ENCODE assay signal across 17 mouse cellular contexts in the genomic region with DNA sequence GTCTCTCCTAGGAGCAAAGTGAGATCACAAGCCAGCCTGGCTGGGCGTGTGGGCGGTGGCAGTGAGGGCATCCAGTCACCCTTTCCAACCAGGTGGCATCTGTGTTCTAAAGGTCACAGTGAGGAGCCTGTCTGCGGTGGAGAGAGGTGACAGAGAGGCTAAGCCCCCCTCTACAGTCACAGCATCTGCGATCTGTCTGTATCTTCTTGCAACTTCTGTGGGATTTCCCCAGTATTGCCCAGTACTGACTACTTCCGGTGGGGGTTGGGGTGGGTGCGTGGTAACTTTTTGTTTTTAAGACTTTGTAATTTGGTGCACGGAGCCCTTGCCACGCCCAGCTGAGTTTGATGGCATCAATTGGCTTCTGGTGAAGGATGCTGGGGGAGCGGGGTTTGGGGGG. TPM values are rescaled to one million over a fixed set of nuclear protein-coding genes. Genes with fewer than 3 reads are reported as not detected.
A peak's percentile ranks its signal among the peaks of the same experiment; 100 is the strongest.
DNase-seq lines count a peak whose midpoint lies in the region.
"Had no signal": no experiment of that assay in that cellular context is flagged by ENCODE, and none has a peak within 500 bp of the region (broad histone marks: within the 10 kb centered on the region; RNA-seq: fewer than 3 reads in every experiment).

No protein-coding gene starts in this region.

- peak; percentile 35 for DNase-seq in thymus, postnatal 0 days (ENCODE audit: low spot score)
- DNase-seq in thymus, postnatal 10 days (ENCODE audit: low spot score in 2 of 2): no peak
- DNase-seq in T-cell, adult 2 months (ENCODE audit: low spot score): peak; percentile 90
- peak; percentile 83 to 89 for DNase-seq in natural killer cell, adult 2 months (ENCODE audit: low spot score in 2 of 2)
- DNase-seq in cerebellum, postnatal 4 days (ENCODE audit: low spot score in 2 of 2): no peak
- no peak for DNase-seq in heart, adult 9 months (ENCODE audit: low spot score in 2 of 2)
- DNase-seq in left cerebral cortex, adult 18-20 months (ENCODE audit: low spot score in 2 of 2): no peak
- DNase-seq: adrenal gland, adult 2 months; cerebellum, postnatal 10 days; gastrocnemius, postnatal 25 days; heart, adult 2 months; heart, postnatal 4 days; kidney, adult 11 months; liver, postnatal 0 days; lung, postnatal 10 days; right cerebral cortex, postnatal 4 days had no signal

RNA-seq across cellular contexts. Expression of a gene that starts 16.7 kb away (rescaled TPM):
- 4.1 and 4.3 TPM in 2 replicates for polyA plus RNA-seq in thymus, postnatal 0 days (2015; fragmentation: Nextera tagmentation; extraction: Ambion mirVana)
- 10 to 100 TPM; 10.3 to 12.6 TPM for total RNA-seq in left cerebral cortex, adult 18-20 months (2021)
- total RNA-seq: megakaryocyte progenitor cell, adult 5-6 weeks had no signal

RNA-seq across cellular contexts. Expression of a gene that starts 25.8 kb away (rescaled TPM):
- 13.7 and 22.1 TPM in 2 replicates for polyA plus RNA-seq in thymus, postnatal 0 days (2015; fragmentation: Nextera tagmentation; extraction: Ambion mirVana)
- 10 to 100 TPM; 11.7 to 13.4 TPM for total RNA-seq in left cerebral cortex, adult 18-20 months (2021)

Comparison
In these comparisons a context has a peak if more than half of its experiments do, and no peak if none do; other contexts are left out.
1. DNase-seq: peak in thymus, postnatal 0 days (single experiment), T-cell, adult 2 months (single experiment) and natural killer cell, adult 2 months (2 of 2); none in thymus, postnatal 10 days (0 of 2), cerebellum, postnatal 4 days (0 of 2), heart, adult 9 months (0 of 2) and left cerebral cortex, adult 18-20 months (0 of 2).